24 mouse cellular contexts compared by ENCODE assay signal in the genomic region with DNA sequence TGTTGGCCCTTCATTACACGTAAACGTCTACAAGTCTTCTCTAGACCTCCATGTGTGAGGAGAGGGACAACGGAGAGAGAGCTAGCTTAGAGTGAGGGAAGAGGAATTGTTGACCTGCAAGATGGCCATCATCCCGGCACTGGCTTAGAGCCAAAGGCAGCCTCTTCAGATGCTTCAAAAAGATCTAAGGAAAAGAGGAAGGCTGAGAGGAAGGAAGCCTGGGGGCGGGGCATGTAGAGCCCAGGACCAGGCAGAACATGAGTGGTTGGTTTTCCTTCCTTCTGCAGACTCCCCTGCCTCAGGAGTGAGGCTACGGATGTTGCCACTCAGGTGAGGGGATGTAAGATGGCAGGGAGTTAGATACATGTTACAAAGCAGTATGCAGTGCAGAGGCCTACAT. TPM values are rescaled to one million over a fixed set of nuclear protein-coding genes. Genes with fewer than 3 reads are reported as not detected.
A peak's percentile ranks its signal among the peaks of the same experiment; 100 is the strongest.
DNase-seq lines count a peak whose midpoint lies in the region; ATAC-seq and TF ChIP-seq lines count a peak whose summit lies in the region.
"Had no signal": no experiment of that assay in that cellular context is flagged by ENCODE, and none has a peak within 500 bp of the region (broad histone marks: within the 10 kb centered on the region; RNA-seq: fewer than 3 reads in every experiment).

No protein-coding gene starts in this region.

- no peak overlapping the region for H3K4me3 ChIP-seq in gastrocnemius, adult 2 months
- H3K4me3 ChIP-seq in intestine, embryonic 16.5 days (ENCODE audit: low read length) = no peak overlapping the region
- H3K4me3 ChIP-seq: embryonic facial prominence, embryonic 10.5 days; forebrain, embryonic 15.5 days; intestine, embryonic 15.5 days; neural tube, embryonic 12.5 days had no signal

- H3K9me3 ChIP-seq in intestine, embryonic 16.5 days (ENCODE audit: control insufficient read depth, low read length) = no peaks in the 10 kb centered on the region
- H3K9me3 ChIP-seq: embryonic facial prominence, embryonic 10.5 days; forebrain, embryonic 15.5 days; intestine, embryonic 15.5 days; neural tube, embryonic 12.5 days had no signal

- no peaks in the 10 kb centered on the region for H3K36me3 ChIP-seq in intestine, embryonic 16.5 days (ENCODE audit: control insufficient read depth, insufficient read depth, low read length)
- H3K36me3 ChIP-seq: embryonic facial prominence, embryonic 10.5 days; forebrain, embryonic 15.5 days; intestine, embryonic 15.5 days; neural tube, embryonic 12.5 days had no signal

- intact Hi-C loops in gastrocnemius, adult 2 months (cut with DNase I) = no loop called here

- H3K4me1 ChIP-seq in intestine, embryonic 16.5 days (ENCODE audit: control insufficient read depth, insufficient read depth, low read length) = peaks cover 17% of the 10 kb centered on the region; the same call in 1 of the 2 replicates
- H3K4me1 ChIP-seq: neural tube, embryonic 12.5 days had no signal

- no peak for TF ChIP-seq CTCF in gastrocnemius, adult 2 months (IDR thresholded peaks at IDR 0.05)

- 62% methylated on average over 6 of the region's 6 CpGs for WGBS in intestine, embryonic 16.5 days

- 0 out of 2 replicates have a peak overlapping the region, but pooled peaks have one; percentile 28 for H3K27ac ChIP-seq in gastrocnemius, adult 2 months
- no peak overlapping the region for H3K27ac ChIP-seq in intestine, embryonic 16.5 days (ENCODE audit: low read length)
- H3K27ac ChIP-seq: embryonic facial prominence, embryonic 10.5 days; forebrain, embryonic 15.5 days; hindbrain, embryonic 14.5 days; intestine, embryonic 15.5 days; neural tube, embryonic 12.5 days; stomach, postnatal 0 days had no signal

- H3K27me3 ChIP-seq in intestine, embryonic 16.5 days (replicated peaks; ENCODE audit: control insufficient read depth, insufficient read depth, low read length) = no peaks in the 10 kb centered on the region
- H3K27me3 ChIP-seq: forebrain, embryonic 15.5 days; intestine, embryonic 15.5 days; neural tube, embryonic 12.5 days; Patski had no signal

- no peak overlapping the region for H3K4me2 ChIP-seq in intestine, embryonic 16.5 days (ENCODE audit: low read depth, low read length)
- H3K4me2 ChIP-seq: forebrain, embryonic 15.5 days; hindbrain, embryonic 14.5 days; intestine, embryonic 15.5 days; neural tube, embryonic 12.5 days had no signal

- no peak overlapping the region for H3K9ac ChIP-seq in intestine, embryonic 16.5 days (ENCODE audit: low read depth, low read length)
- H3K9ac ChIP-seq: forebrain, embryonic 15.5 days; hindbrain, embryonic 14.5 days; intestine, embryonic 15.5 days; neural tube, embryonic 12.5 days had no signal

- ATAC-seq in common myeloid progenitor, adult 5-6 weeks (replicated peaks; ENCODE audit: low read depth, poor library complexity, severe bottlenecking) = peak; percentile 49
- no peak for ATAC-seq in intestine, embryonic 16.5 days
- ATAC-seq: forebrain, embryonic 15.5 days; intestine, embryonic 15.5 days; Patski had no signal

- peak; percentile 32 for DNase-seq in gastrocnemius, adult 2 months
- no peak for DNase-seq in gastrocnemius, postnatal 25 days
- peak; percentile 56 for DNase-seq in kidney, postnatal 14 days
- DNase-seq in kidney, adult 9 months = no peak
- DNase-seq in lung, postnatal 36 days = peak; percentile 65
- DNase-seq: adrenal gland, adult 2 months; cerebellum, adult 11-12 months; cerebellum, postnatal 36 days; gastrocnemius, postnatal 10 days; heart, postnatal 4 days; layer of hippocampus, postnatal 36 days; midbrain, embryonic 14.5 days; right cerebral cortex, postnatal 14 days; thymus, postnatal 14 days had no signal

RNA-seq across cellular contexts. Expression of a gene that starts 34.8 kb away (rescaled TPM):
- total RNA-seq in gastrocnemius, adult 2 months (2021) = 100 to 1,000 TPM in 1 of 2 experiments, 10 to 100 TPM in 1; 96.6 to 127 TPM
- 100 to 1,000 TPM in 1 of 2 experiments, 10 to 100 TPM in 1; 91.3 to 110 TPM for total RNA-seq in gastrocnemius, postnatal 25 days (2021)
- total RNA-seq in common myeloid progenitor, adult 5-6 weeks (2017) = 0.10 and 0.41 TPM in 2 replicates
- 4.0 and 4.7 TPM in 2 replicates for polyA plus RNA-seq in intestine, embryonic 16.5 days (2015; fragmentation: Nextera tagmentation; extraction: Ambion mirVana)
- total RNA-seq: megakaryocyte-erythroid progenitor cell, adult 5-6 weeks had no signal

Comparison
In these comparisons a context has a peak if more than half of its experiments do, and no peak if none do; other contexts are left out.
1. DNase-seq: peak in gastrocnemius, adult 2 months (single experiment), kidney, postnatal 14 days (single experiment) and lung, postnatal 36 days (single experiment); none in gastrocnemius, postnatal 25 days (single experiment) and kidney, adult 9 months (single experiment).
2. RNA of a gene that starts 34.8 kb away (total RNA-seq): 96.6 to 127 TPM in gastrocnemius, adult 2 months and 91.3 to 110 TPM in gastrocnemius, postnatal 25 days; 0.10 to 0.41 TPM in common myeloid progenitor, adult 5-6 weeks; every median in the first group is over 10 times any median in the second.